Mouse (Mus musculus) heart, embryonic 13.5 days (tissue): ENCODE results near the gene Pabpc4. TPM values are rescaled to one million over a fixed set of nuclear protein-coding genes. Genes with fewer than 3 reads are reported as not detected.

Experiments
- polyA plus RNA-seq: library from polyadenylated mRNA; unstranded; fragments of >200 nt; fragmentation: Nextera tagmentation; extraction: Ambion mirVana; gene quantifications from 2 replicates; pipeline ENCODE4 v1.2.1, GENCODE M21; 2015

The Pabpc4 gene
- polyA plus RNA-seq, 1 experiment from 2014 or later, result 56.4 TPM

Other genes starting within 250 kb of the Pabpc4 start
- 10.5 and 10.6 TPM in 2 replicates for gene Trit1, start 245.8 kb upstream of the Pabpc4 start, polyA plus RNA-seq
- gene Bmp8b, start 157.2 kb upstream of the Pabpc4 start, polyA plus RNA-seq, result 0.08 and 0.15 TPM in 2 replicates
- gene Oxct2b, start 146.1 kb upstream of the Pabpc4 start, polyA plus RNA-seq, result 0.11 TPM in 1 of 2 replicates, not detected in the other
- gene Ppie, start 122.4 kb upstream of the Pabpc4 start, polyA plus RNA-seq, result 51.3 and 56.7 TPM in 2 replicates
- 1.6 and 1.7 TPM in 2 replicates for gene Hpcal4, start 79.1 kb upstream of the Pabpc4 start, polyA plus RNA-seq
- gene Nt5c1a, start 60.8 kb upstream of the Pabpc4 start, polyA plus RNA-seq, result 0.83 and 1.1 TPM in 2 replicates
- gene Heyl, start 28.8 kb upstream of the Pabpc4 start, polyA plus RNA-seq, result 9.2 and 9.3 TPM in 2 replicates
- gene Oxct2a, start 61.3 kb downstream of the Pabpc4 start, polyA plus RNA-seq, result not detected in 2 replicates
- 0.06 and 0.13 TPM in 2 replicates for gene Bmp8a, start 80.9 kb downstream of the Pabpc4 start, polyA plus RNA-seq